Mouse (Mus musculus): ENCODE measurements around the gene Nt5c2. TPM values are rescaled to one million over a fixed set of nuclear protein-coding genes. Genes with fewer than 3 reads are reported as not detected.

The Nt5c2 gene
- polyA plus RNA-seq, 1 experiment from 2014 or later = 45.3 TPM

DNA sequence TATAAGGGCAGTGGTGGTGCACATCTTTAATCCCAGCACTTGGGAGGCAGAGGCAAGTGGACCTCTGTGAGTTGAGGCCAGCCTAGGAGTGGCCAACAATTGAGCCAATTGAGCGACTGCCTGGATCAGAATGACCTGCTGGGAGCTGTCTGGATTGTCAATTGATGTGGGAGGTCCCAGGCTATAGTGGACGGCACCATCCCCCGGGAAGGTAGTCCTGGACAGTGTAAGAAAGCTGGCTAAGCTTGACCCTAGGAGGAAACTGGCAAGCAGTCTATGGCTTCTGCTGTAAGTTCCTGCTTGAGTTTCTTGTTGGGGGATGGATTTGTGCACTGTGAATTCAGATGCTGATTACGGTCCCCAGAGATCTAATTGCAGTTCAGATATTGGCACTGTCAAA, 47.1 kb downstream of the Nt5c2 start:
- TF ChIP-seq CTCF (IDR thresholded peaks at IDR 0.05) = no peak
- no peak for TF ChIP-seq EP300 (IDR thresholded peaks at IDR 0.05)
- ATAC-seq = no peak
- no peak for DNase-seq (ENCODE audit: low spot score)

DNA sequence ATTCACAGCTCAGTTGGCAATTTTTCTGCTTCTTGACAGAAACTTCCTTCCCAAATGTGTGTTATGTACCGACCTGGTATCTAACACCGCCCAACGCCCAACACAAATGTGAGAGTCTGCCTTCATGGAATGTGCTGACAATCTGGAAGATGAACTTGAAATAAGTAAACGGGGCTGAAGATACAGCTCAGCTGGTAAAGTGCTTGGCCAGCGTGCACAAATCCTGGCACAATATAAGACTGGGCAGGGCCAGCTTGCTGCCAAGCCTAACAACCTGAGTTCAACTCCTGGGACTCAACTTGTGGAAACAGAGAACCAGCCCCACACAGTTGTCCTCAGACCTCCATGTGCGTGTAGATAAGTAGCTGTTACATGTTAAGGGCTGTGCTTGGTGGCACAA, 48.6 kb downstream of the Nt5c2 start:
- H3K9me3 ChIP-seq (ENCODE audit: low read length) = no peaks in the 10 kb centered on the region
- no peak overlapping the region for H3K4me2 ChIP-seq (replicated peaks; ENCODE audit: low read depth, low read length)
- no peaks in the 10 kb centered on the region for H3K27me3 ChIP-seq (replicated peaks; ENCODE audit: insufficient read depth, low read length)
- DNase-seq (ENCODE audit: low spot score) (no peak), ATAC-seq (no peak)
- H3K4me3 ChIP-seq (ENCODE audit: low read depth, low read length) = no peak overlapping the region
- TF ChIP-seq EP300 (IDR thresholded peaks at IDR 0.05) (no peak), CTCF (IDR thresholded peaks at IDR 0.05) (no peak)
- no peaks in the 10 kb centered on the region for H3K36me3 ChIP-seq (ENCODE audit: insufficient read depth, low read length)
- no peak overlapping the region for H3K27ac ChIP-seq (ENCODE audit: low read length)
- H3K4me1 ChIP-seq (ENCODE audit: insufficient read depth, low read depth, low read length) = peaks cover 8% of the 10 kb centered on the region; the same call in 1 of the 2 replicates
- H3K9ac ChIP-seq (replicated peaks; ENCODE audit: low read depth) = no peak overlapping the region
- WGBS = 80% methylated on average over 6 of the region's 6 CpGs

More for the DNA sequence above, 47.1 kb downstream of the Nt5c2 start:
- no peaks in the 10 kb centered on the region for H3K27me3 ChIP-seq (replicated peaks; ENCODE audit: insufficient read depth, low read length)
- H3K27ac ChIP-seq (ENCODE audit: low read length) = no peak overlapping the region
- no peak overlapping the region for H3K4me2 ChIP-seq (replicated peaks; ENCODE audit: low read depth, low read length)
- no peaks in the 10 kb centered on the region for H3K36me3 ChIP-seq (ENCODE audit: insufficient read depth, low read length)
- H3K4me3 ChIP-seq (ENCODE audit: low read depth, low read length) = no peak overlapping the region
- WGBS = 56% methylated on average over 4 of the region's 4 CpGs
- H3K4me1 ChIP-seq (ENCODE audit: insufficient read depth, low read depth, low read length) = peaks cover 4% of the 10 kb centered on the region; the same call in 1 of the 2 replicates
- no peaks in the 10 kb centered on the region for H3K9me3 ChIP-seq (ENCODE audit: low read length)
- no peak overlapping the region for H3K9ac ChIP-seq (replicated peaks; ENCODE audit: low read depth)

DNA sequence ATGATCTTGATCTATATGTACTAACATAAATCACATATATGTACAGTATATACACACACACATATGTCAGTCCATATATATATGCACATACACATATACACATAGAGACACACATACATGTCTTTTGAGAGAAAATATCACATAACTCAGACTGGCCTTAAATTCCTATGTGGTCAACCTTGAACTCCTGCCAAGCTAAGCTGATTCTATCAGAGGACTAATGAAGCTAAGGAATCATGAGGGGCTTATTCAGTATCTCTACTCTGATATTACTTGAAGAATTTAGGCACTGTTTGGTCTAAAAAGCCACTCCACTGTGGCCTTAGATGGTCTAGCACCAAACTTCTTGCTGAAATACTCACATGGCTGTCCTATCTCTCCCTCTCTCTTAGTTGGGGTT, 49.5 kb downstream of the Nt5c2 start:
- DNase-seq (ENCODE audit: low spot score) = no peak
- Histone ChIP-seq H3K9me3 (ENCODE audit: low read length) (no peaks in the 10 kb centered on the region), H3K9ac (replicated peaks; ENCODE audit: low read depth) (no peak overlapping the region), H3K4me2 (replicated peaks; ENCODE audit: low read depth, low read length) (no peak overlapping the region), H3K4me3 (ENCODE audit: low read depth, low read length) (no peak overlapping the region), H3K27ac (ENCODE audit: low read length) (no peak overlapping the region), H3K27me3 (replicated peaks; ENCODE audit: insufficient read depth, low read length) (no peaks in the 10 kb centered on the region), H3K36me3 (ENCODE audit: insufficient read depth, low read length) (no peaks in the 10 kb centered on the region), H3K4me1 (ENCODE audit: insufficient read depth, low read depth, low read length) (peaks cover 8% of the 10 kb centered on the region; the same call in 1 of the 2 replicates)
- TF ChIP-seq CTCF (IDR thresholded peaks at IDR 0.05) (no peak), EP300 (IDR thresholded peaks at IDR 0.05) (no peak)
- no peak for ATAC-seq

DNA sequence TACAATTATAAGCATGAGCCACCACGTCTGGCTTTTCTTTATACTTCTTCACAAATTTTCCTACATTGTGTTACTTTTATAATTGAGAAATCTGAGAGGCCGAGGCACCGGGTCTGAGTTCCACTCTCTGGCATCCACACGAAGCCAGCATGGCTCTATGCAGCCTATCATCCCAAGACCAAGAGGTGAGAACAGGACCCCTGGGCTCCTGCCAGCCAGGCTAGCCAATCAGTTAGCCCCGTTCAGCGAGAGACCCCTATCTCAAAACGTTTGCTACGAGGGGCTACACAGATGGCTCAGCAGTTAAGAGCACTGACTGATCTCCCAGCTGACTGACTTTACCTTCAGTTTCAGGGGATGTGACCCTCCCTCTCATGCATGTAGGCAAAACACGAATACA, 50.6 kb downstream of the Nt5c2 start:
- Histone ChIP-seq H3K4me2 (replicated peaks; ENCODE audit: low read depth, low read length) (no peak overlapping the region), H3K4me3 (ENCODE audit: low read depth, low read length) (no peak overlapping the region), H3K27ac (ENCODE audit: low read length) (no peak overlapping the region), H3K9me3 (ENCODE audit: low read length) (no peaks in the 10 kb centered on the region), H3K4me1 (ENCODE audit: insufficient read depth, low read depth, low read length) (peaks cover 8% of the 10 kb centered on the region; the same call in 1 of the 2 replicates), H3K9ac (replicated peaks; ENCODE audit: low read depth) (no peak overlapping the region), H3K36me3 (ENCODE audit: insufficient read depth, low read length) (no peaks in the 10 kb centered on the region), H3K27me3 (replicated peaks; ENCODE audit: insufficient read depth, low read length) (no peaks in the 10 kb centered on the region)
- DNase-seq (ENCODE audit: low spot score) = no peak
- ATAC-seq = no peak
- TF ChIP-seq EP300 (IDR thresholded peaks at IDR 0.05) (no peak), CTCF (IDR thresholded peaks at IDR 0.05) (no peak)
- WGBS = 52% methylated on average over 9 of the region's 9 CpGs

DNA sequence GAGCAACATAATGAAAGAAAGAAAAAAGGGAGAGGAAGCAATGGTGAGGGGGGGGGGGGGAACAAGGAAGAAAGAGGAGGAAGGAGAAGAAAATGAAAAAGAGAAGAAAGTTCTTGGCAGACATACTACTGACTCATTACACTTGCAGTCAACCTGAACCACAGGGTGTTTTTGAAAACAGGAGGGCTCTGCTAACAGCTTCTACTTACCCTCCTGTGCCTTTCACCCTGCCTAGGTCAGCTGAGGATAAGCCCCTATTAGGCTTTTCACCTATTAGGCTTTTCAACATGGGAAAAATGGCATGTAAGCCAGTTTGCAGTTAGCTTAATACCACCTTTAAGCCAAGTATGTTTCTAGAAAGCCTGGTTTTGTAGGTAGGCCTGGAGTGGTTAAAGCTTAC, 51.5 kb downstream of the Nt5c2 start:
- Histone ChIP-seq H3K9me3 (ENCODE audit: low read length) (no peaks in the 10 kb centered on the region), H3K36me3 (ENCODE audit: insufficient read depth, low read length) (no peaks in the 10 kb centered on the region), H3K27ac (ENCODE audit: low read length) (no peak overlapping the region), H3K4me1 (ENCODE audit: insufficient read depth, low read depth, low read length) (peaks cover 14% of the 10 kb centered on the region; the same call in 1 of the 2 replicates), H3K4me2 (replicated peaks; ENCODE audit: low read depth, low read length) (no peak overlapping the region), H3K4me3 (ENCODE audit: low read depth, low read length) (no peak overlapping the region), H3K9ac (replicated peaks; ENCODE audit: low read depth) (no peak overlapping the region), H3K27me3 (replicated peaks; ENCODE audit: insufficient read depth, low read length) (no peaks in the 10 kb centered on the region)
- DNase-seq (ENCODE audit: low spot score) = no peak
- TF ChIP-seq EP300 (IDR thresholded peaks at IDR 0.05) (no peak), CTCF (IDR thresholded peaks at IDR 0.05) (no peak)
- ATAC-seq = no peak

DNA sequence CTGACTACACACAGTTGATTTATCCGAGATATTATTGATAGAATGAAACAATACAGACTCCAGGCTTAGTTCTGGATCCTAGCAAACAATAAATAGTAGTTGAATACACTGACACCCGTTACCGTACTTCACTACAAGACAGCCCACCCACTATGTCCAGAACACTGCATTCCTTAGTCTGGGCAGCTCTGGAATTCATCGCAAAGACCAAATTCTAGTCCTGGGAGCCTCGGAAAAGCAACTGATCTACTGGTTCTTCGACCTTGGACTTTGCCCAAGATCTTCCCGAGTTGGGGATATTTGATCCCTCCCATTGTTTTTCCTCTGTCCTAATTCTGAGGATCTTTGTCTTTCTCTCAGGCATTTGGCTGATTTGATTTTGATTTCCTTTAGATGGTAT, 52.1 kb downstream of the Nt5c2 start:
- Histone ChIP-seq H3K4me2 (replicated peaks; ENCODE audit: low read depth, low read length) (peak overlapping the region; percentile 71), H3K9me3 (ENCODE audit: low read length) (no peaks in the 10 kb centered on the region), H3K27me3 (replicated peaks; ENCODE audit: insufficient read depth, low read length) (no peaks in the 10 kb centered on the region), H3K4me3 (ENCODE audit: low read depth, low read length) (peak overlapping the region; percentile 82), H3K9ac (replicated peaks; ENCODE audit: low read depth) (no peak overlapping the region), H3K4me1 (ENCODE audit: insufficient read depth, low read depth, low read length) (peaks cover 14% of the 10 kb centered on the region; the same call in 1 of the 2 replicates), H3K27ac (ENCODE audit: low read length) (peak overlapping the region; percentile 98; the same call in 1 of the 2 replicates), H3K36me3 (ENCODE audit: insufficient read depth, low read length) (no peaks in the 10 kb centered on the region)
- ATAC-seq (no peak), DNase-seq (ENCODE audit: low spot score) (peak; percentile 40)
- TF ChIP-seq CTCF (IDR thresholded peaks at IDR 0.05) = no peak
- no peak for TF ChIP-seq EP300 (IDR thresholded peaks at IDR 0.05)
- 11% methylated on average over 7 of the region's 7 CpGs for WGBS

Measured in lung, postnatal 0 days (tissue).